Mouse (Mus musculus) hindbrain, embryonic 14.5 days (tissue): ENCODE measurements around the gene Cavin2. TPM values are rescaled to one million over a fixed set of nuclear protein-coding genes. Genes with fewer than 3 reads are reported as not detected.

Source experiments
- ATAC-seq: fragments of 200-750 bp; cut with Nextera tagmentation; 2 replicates; pipeline ENCODE4 v1.8.0; 2017; ENCODE audit warnings: moderate number of reproducible peaks, mild to moderate bottlenecking, moderate TSS enrichment, moderate library complexity; ENCODE audit not compliant: low FRiP score
- DNase-seq: peaks from one replicate; pipeline ENCODE4 v3.0.0-alpha.2; 2015; ENCODE audit warnings: low spot score
- H3K27ac ChIP-seq: fragments of 300-500 bp; sonication (generic); 2 replicates; pipeline ENCODE4 v1.5.1; 2014; ENCODE audit warnings: mild to moderate bottlenecking, moderate library complexity
- H3K27me3 ChIP-seq: fragments of 300-500 bp; sonication (generic); 2 replicates; pipeline ENCODE4 v1.6.1; 2014; ENCODE audit warnings: mild to moderate bottlenecking, low read length, mixed read lengths; ENCODE audit not compliant: control insufficient read depth, insufficient read depth
- H3K36me3 ChIP-seq: fragments of 300-500 bp; sonication (generic); replicated peaks from 2 replicates; pipeline ENCODE4 v1.6.1; 2014; ENCODE audit not compliant: control insufficient read depth, insufficient read depth
- H3K4me1 ChIP-seq: fragments of 300-500 bp; sonication (generic); replicated peaks from 2 replicates; pipeline ENCODE4 v1.6.1; 2014; ENCODE audit warnings: antibody characterized with exemption, low read length, mixed read lengths; ENCODE audit not compliant: control insufficient read depth, insufficient read depth
- H3K4me2 ChIP-seq: fragments of 300-500 bp; sonication (generic); replicated peaks from 2 replicates; pipeline ENCODE4 v1.6.1; 2014; ENCODE audit warnings: mild to moderate bottlenecking, moderate library complexity
- H3K4me3 ChIP-seq: fragments of 300-500 bp; sonication (generic); replicated peaks from 2 replicates; pipeline ENCODE4 v1.5.1; 2014; ENCODE audit warnings: mild to moderate bottlenecking, low read length
- H3K9ac ChIP-seq: fragments of 300-500 bp; sonication (generic); 2 replicates; pipeline ENCODE4 v1.6.1; 2014
- H3K9me3 ChIP-seq: fragments of 300-500 bp; sonication (generic); 2 replicates; pipeline ENCODE4 v1.6.1; 2016; ENCODE audit warnings: low read length; ENCODE audit not compliant: control insufficient read depth
- whole genome bisulfite sequencing: fragments of 180-500 bp; shearing (Covaris S2); extraction: QIAGEN DNeasy Blood & Tissue Kit; methylation state at CpG from one replicate; pipeline ENCODE4 v1.1.7; 2014; 5-methylcytosine and 5-hydroxymethylcytosine counted together
- polyA plus RNA-seq: library from polyadenylated mRNA; unstranded; fragments of >200 nt; fragmentation: Nextera tagmentation; extraction: Ambion mirVana; gene quantifications from 2 replicates; pipeline ENCODE4 v1.2.1, GENCODE M21; 2014

Gene Cavin2
- polyA plus RNA-seq, 1 experiment from 2014 or later: 9.1 TPM

- Histone ChIP-seq H3K4me2 (no peak overlapping the region), H3K27me3 (no peaks in the 10 kb centered on the region), H3K4me3 (no peak overlapping the region), H3K36me3 (no peaks in the 10 kb centered on the region), H3K27ac (no peak overlapping the region), H3K9me3 (no peaks in the 10 kb centered on the region), H3K4me1 (peaks cover 10% of the 10 kb centered on the region), H3K9ac (no peak overlapping the region)
- WGBS: 91% methylated on average over 2 of the region's 2 CpGs
- ATAC-seq: no peak
- DNase-seq: no peak
These were observed 46.2 kb downstream of the Cavin2 start for GRCm38 (mm10) chr1:51335081-51335480.

GRCm38 (mm10) chr1:51344160-51344559 lies 55.2 kb downstream of the Cavin2 start:
- Histone ChIP-seq H3K9me3 (no peaks in the 10 kb centered on the region), H3K4me3 (no peak overlapping the region), H3K4me2 (no peak overlapping the region), H3K4me1 (peaks cover 6% of the 10 kb centered on the region; the same call in 1 of the 2 replicates), H3K27me3 (no peaks in the 10 kb centered on the region), H3K36me3 (no peaks in the 10 kb centered on the region), H3K9ac (no peak overlapping the region), H3K27ac (no peak overlapping the region)
- ATAC-seq (no peak), DNase-seq (no peak)
- WGBS: 59% methylated on average over 3 of the region's 3 CpGs

- H3K4me2 ChIP-seq: no peak overlapping the region
- H3K9ac ChIP-seq: no peak overlapping the region
- DNase-seq (no peak), ATAC-seq (no peak)
- no peaks in the 10 kb centered on the region for H3K9me3 ChIP-seq
- H3K4me1 ChIP-seq: peaks cover 13% of the 10 kb centered on the region; the same call in 1 of the 2 replicates
- no peak overlapping the region for H3K4me3 ChIP-seq
- H3K27me3 ChIP-seq: no peaks in the 10 kb centered on the region
- no peak overlapping the region for H3K27ac ChIP-seq
- 90% methylated on average over 3 of the region's 3 CpGs for WGBS
- H3K36me3 ChIP-seq: no peaks in the 10 kb centered on the region
These were observed 58.7 kb downstream of the Cavin2 start for GRCm38 (mm10) chr1:51347596-51347995.

GRCm38 (mm10) chr1:51348631-51349030 lies 59.7 kb downstream of the Cavin2 start:
- no peaks in the 10 kb centered on the region for H3K27me3 ChIP-seq
- no peak overlapping the region for H3K27ac ChIP-seq
- no peak overlapping the region for H3K4me3 ChIP-seq
- H3K36me3 ChIP-seq: no peaks in the 10 kb centered on the region
- H3K9me3 ChIP-seq: no peaks in the 10 kb centered on the region
- no peak overlapping the region for H3K4me2 ChIP-seq
- 66% methylated on average over 7 of the region's 7 CpGs for WGBS
- ATAC-seq: no peak
- DNase-seq: no peak
- no peak overlapping the region for H3K9ac ChIP-seq
- peaks cover 13% of the 10 kb centered on the region; the same call in 1 of the 2 replicates for H3K4me1 ChIP-seq

- H3K4me1 ChIP-seq: peaks cover 13% of the 10 kb centered on the region; the same call in 1 of the 2 replicates
- H3K4me2 ChIP-seq: no peak overlapping the region
- no peaks in the 10 kb centered on the region for H3K36me3 ChIP-seq
- no peak overlapping the region for H3K4me3 ChIP-seq
- H3K9me3 ChIP-seq: no peaks in the 10 kb centered on the region
- no peak overlapping the region for H3K27ac ChIP-seq
- peak; percentile 24; the same call in 1 of the 2 replicates for ATAC-seq
- no peak overlapping the region for H3K9ac ChIP-seq
- 31% methylated on average over 7 of the region's 7 CpGs for WGBS
- no peak for DNase-seq
- H3K27me3 ChIP-seq: no peaks in the 10 kb centered on the region
These were observed 60.5 kb downstream of the Cavin2 start for GRCm38 (mm10) chr1:51349291-51349967.

Other genes with a start within 250 kb of the Cavin2 start
- gene Nabp1, start 189.3 kb downstream of the Cavin2 start, polyA plus RNA-seq: 9.0 and 9.1 TPM in 2 replicates